Mouse (Mus musculus): ENCODE results near the gene Filip1l. TPM values are rescaled to one million over a fixed set of nuclear protein-coding genes. Genes with fewer than 3 reads are reported as not detected.
A peak's percentile ranks its signal among the peaks of the same experiment; 100 is the strongest.

Filip1l gene
- polyA plus RNA-seq, 2 experiments from 2014 or later, result 14.2 to 14.9 TPM

DNA sequence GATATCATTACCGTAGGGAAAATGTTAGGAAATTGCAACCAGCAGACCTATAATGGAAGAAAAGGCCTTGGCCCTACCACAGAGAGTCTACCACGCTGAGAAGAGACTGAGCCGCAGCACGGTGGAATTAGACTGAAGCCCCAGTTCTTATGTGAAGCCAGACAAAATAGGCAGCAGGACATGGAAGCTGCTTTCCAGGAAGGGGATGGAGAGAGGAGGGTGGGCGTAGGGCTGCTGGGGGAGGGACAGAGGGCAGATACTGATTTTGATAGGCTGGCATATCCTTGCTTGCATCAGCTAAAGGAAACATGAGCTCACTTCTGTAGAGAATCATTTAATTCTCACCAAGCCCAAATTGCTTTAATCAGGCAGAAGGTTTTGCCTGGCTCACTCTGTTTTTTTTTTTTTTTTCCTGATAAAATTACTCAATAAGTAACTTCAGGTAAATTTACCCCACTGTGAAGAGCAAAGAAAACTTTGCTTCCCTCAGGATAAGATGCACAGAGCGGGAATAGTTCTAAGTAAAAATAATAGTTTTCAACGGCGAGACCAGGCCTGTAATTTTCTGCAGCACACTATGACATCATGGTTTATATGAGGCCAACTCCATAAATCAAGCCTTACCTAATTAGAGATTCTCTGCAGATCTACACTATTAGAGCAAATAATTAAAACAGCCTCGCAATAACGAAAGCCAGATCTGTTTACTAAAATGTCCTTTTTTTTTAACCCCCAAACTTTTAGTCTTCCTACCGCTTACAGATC, 84.8 kb downstream of the Filip1l start:
- no peak for ATAC-seq

DNA sequence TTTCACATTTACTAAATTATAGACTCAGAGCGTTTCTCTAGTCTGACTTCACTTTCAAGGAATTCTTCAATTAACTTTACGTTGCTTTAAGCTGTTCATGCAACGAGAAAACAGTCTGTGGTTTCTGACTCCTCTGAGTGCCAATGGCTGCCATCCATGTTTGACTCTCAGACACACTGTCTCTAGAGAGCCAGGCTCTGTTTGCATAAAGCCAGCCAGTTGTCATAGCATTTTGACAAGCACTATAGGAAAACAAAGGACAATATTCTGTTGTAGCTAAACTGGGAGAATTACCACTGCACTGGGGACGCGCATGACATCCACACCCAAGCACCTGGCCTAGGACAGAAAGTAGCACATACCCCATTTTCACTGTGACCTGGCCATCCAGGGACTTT, 85.4 kb downstream of the Filip1l start:
- ATAC-seq, result no peak

DNA sequence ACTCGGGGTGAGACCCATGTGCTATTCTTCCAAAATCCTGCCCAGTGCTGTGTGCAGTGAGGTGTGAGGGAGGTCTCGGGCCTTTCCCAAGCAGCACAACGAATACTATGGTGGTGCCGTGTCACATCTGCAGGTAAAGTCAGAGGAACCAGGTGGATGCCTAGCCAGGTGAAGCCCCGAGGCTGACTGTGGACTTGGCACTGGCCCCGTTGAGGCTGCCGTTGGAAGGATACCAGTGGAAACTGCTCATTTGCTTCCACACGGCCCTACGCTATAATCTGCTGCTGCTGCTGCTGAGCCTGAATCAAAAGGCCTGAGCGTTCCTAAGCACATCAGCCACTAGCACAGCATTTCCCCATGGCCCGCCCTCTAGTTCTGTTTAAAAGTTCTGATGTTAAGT, 86.3 kb downstream of the Filip1l start:
- ATAC-seq, result no peak

DNA sequence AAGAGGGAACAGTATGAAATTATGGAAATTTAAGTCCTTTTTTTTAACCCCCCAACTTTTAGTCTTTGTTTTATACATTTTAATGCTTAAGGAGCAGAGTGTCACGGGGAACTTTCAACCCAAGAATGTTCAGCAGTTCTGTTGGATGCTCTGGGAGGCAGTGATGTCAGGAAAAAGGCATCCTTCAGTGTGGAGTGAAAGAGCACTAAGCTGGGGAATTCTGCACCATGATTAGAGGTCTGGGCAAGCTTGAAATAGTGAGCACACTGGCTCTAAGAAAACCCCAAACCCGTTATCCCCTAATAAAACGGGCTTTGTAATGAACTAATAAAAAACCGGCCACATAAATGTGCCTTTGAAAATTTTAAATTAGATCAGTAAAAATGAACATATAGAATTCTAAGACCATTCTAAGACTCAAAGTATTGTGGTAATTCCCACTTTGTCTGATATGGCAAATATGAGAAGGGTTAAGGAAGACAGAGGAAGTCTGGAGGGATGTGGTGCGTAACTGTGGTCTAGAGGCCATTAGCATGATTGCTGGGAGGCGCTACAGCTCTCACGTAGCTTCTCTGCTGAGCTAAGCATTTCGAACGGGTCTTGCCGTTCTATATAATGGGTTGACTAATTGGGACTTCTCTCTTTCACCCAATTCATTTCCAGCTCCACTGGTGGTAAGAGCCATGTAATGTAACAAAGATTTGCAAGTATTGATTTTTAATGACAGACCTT, 88.0 kb downstream of the Filip1l start:
- no peak for ATAC-seq

DNA sequence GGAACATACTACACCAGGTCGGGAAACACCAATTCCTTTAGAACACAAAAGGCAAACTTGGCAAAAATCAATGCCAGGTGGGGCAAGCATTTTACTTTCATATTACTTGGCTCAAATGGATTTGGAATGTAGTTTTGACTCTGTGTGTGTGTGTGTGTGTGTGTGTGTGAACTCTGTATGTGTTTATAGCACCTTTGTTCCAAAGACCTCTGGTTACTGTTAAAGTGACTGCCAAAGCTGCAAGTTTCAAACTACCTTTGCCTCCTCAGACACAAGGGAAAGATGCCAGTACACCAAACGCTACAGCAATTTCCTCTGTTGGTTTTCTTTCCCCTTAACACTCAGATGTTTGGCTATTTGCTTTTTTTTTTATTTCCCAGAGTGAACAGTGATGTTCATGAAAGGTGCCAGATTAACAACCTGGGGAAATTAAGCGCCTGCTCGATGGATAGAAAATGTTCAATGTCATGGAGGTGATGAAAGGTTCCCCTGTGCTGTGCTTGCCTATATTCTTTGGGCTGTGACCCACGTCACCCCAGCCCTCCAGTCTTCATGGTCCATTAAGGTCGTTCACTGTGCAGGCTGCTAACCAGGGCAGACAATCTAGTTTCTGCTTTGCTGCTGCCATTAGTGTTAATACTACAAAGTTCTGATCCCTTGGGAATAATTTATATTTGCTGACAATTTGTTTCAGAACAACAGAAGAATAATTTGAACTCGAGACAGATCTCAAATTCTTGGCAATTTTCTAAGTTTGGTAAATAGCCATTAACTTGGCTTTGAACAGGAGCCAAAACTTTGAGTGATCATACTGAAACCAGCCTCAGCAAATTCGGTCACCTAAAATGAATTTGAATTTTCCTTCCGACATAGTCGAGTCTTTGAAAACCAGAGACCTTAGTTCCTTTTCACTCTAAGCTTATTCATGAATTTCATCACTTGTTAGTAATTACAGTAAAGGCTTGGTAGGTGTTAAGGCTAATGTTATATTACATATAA, 92.5 kb downstream of the Filip1l start:
- ATAC-seq, result no peak

DNA sequence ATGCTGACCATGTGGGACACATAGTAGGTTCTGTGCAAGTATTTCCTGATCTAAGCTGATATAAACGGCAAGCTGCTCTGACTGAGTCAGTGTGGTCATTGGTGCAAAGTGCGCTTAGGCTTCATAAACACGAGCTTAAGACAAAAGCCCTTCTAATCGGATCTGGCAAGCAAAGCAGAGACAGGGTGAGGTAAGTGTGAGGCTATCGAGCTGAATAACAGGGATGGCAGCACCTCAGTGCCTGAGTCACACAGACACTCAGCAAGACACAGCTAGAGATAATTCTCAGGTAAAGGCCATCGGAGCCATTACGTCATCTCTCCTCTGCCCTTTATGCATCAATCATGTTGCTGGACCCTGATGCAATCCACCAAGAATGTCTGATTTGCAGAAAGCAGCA, 100.1 kb downstream of the Filip1l start:
- ATAC-seq, result no peak

DNA sequence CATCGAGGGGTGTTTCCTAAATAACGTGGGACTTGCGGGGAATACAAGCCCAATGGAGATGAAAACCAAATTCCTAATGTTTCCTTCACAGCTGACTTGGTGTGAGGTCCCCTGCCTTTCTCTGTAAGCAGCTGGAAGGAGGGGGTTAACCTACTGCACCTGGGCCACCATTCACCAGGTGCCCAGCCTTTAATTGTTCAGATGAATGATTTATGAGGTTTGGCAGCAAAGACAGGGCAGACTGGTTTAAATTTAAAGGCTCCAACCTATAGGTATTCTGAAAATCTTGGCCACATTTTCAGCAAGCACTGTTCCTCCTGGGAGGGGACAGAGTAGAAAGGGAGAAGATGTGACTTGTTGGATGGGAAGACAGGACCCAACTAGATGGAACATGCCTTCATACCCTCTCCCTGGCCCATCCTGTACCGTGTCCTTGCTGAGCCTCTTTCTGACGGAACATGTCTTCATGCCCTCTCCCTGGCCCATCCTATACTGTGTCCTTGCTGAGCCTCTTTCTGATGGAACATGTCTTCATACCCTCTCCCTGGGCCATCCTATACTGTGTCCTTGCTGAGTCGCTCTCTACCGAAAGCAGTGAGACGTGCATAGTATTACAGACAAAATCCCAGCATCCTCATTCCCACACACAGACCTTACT, 101.3 kb downstream of the Filip1l start:
- ATAC-seq, result no peak

DNA sequence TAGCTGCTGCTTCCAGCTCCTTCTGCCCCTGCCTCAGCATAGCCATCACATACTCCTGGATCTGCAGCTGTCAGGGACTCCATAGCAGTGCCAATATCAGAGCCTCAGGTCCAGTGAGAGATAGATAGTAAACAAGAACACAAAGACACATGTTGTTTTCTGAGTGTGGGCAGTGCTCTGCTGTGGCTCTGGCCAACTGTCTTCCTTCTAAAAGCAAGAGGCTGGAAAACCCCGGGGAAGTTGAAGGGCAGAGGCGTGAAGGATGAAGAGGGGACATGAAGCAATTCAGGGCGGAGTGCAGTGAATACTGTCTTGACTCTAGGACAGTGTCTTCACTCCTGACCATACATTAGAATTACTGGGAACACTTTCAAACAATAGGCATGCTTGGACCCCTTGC, 102.7 kb downstream of the Filip1l start:
- ATAC-seq, result peak; percentile 20

GRCm38 (mm10) chr16:57456003-57456402, 103.1 kb downstream of the Filip1l start:
- no peak for ATAC-seq

DNA sequence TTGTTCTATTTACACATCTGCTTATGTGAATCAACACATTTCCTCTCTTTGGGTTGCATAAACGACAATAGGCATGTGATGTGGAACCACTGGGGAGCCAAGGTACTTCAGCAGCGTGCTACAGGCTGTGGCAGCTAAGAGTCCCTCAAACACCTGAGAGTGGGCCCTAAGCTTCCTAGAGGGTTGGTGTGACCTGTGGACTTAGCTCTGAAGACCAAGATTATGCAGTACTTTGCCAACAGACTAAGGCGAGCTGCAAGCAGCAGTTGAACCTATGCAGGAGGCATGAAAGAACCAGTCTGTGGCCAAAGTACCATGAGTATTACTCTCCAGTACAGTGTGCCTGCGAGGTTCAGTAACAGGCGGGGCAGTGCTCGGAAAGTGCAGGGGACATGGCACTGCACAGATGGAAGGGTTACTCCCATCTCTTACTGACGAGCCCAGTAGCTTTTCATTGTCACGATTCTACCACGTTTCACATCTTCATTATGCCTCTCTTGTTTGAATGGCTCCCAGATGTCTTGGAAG, 112.6 kb downstream of the Filip1l start:
- no peak for ATAC-seq

DNA sequence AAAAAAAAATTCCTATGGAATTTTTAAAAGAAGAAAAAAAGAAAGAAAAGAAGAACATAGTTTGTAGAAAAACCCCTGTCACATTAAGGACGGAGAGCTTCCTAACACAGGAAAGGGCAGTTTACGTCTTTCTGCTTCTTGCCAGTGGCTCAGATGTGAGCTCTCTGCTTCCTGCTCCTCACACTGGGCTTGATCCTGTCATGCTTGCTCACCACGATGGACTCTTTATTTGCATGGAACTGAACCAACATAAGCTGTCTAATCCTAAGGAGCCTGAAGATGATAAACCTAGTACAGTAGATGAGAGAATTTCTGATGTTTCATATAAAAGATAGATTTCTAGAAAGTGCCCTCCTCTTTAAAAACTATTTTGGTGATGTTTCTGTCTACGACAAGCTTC, 116.4 kb downstream of the Filip1l start:
- no peak for ATAC-seq

DNA sequence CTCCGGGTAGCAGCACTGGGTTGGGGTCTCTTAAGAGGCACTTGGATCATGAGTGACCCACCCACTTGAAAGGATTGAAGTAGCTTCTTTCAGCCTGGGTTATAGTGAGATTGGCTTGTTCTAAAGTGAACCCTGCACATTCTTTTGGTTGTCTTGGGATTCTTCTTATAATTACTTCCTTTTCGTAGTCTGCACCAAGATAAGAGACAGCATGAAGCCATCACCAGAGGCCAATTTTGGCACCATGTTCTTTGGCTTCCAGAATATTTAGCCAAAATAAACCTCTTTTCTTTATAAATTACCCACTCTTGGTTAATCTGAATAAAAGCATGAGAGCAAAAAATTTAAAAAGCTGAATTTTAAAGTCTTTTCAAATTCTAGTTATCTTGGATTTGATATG, 117.0 kb downstream of the Filip1l start:
- no peak for ATAC-seq

DNA sequence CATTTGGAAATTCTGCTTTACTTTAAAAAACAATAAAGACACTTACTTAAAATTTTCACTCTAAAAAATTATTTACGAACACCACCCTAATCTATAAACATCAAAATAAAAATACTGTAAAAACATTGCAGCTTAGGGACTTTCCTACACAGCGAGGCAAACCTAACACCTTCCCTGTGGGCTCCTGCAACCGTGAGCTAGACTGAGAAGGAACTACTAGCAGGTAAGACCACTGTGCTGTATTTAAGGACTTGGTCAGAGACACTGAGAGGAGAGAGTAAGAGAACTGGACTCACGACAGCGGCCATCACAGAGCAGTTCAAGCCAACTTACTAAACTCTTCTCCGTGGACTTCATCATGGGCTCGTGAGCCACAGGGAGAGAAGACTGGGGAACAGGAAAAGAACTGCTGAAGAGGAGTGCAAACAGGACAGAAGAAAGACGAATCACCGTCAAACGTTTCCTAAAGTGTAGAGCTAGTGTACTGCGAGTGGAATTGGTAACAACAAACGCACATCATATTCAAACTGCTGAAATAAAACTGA, 117.5 kb downstream of the Filip1l start:
- ATAC-seq, result peak; percentile 13

- peak; percentile 94 for ATAC-seq
Observed at GRCm38 (mm10) chr16:57471071-57471470, 118.2 kb downstream of the Filip1l start.

GRCm38 (mm10) chr16:57473415-57474085, 120.7 kb downstream of the Filip1l start:
- ATAC-seq, result no peak

DNA sequence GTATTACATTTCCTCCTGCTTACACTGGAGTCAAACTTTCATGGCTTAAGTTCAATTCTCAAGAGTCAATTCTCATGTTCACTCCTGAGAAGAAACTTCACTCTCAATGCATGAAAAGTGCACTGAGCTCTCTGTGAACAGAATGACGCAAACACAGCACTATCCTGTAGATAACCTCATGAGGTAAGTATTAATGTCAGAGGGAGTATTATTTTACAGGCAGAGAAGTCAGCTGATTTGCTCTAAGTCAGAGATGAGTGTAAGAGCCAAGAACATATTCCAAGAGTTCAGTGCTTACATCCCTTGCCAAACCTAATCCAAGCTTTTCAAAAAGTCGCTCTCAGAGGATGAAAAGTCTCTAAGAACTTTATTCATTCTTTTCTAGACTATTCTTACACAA, 125.6 kb downstream of the Filip1l start:
- ATAC-seq, result no peak

GRCm38 (mm10) chr16:57479776-57480175, 126.9 kb downstream of the Filip1l start:
- no peak for ATAC-seq

GRCm38 (mm10) chr16:57482264-57482663, 129.4 kb downstream of the Filip1l start:
- ATAC-seq, result peak; percentile 29

GRCm38 (mm10) chr16:57482911-57483310, 130.0 kb downstream of the Filip1l start:
- ATAC-seq, result no peak

DNA sequence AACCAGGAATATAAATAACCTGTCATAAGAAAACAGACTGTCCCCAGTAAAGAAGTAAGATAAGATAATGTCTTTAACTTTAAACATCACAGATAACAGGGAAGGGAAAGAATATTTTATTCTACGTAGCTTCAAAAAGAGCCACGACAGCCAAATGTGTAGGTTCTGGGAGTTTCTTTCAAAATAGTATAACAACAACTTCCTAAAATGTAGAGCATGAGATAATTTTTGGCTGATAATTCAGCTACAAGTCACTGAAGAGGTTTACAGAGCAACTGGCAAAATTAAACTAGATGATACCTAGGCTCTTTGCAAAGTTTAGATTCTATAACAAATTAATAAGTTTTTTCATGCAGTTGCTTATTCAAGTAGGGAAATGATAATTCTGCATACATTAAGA, 130.6 kb downstream of the Filip1l start:
- ATAC-seq, result no peak

Data from CD4-positive, CD25-positive, alpha-beta regulatory T cell, adult 4 months (primary cell).